Mouse (Mus musculus): ENCODE measurements around the gene Fam178b. TPM values are rescaled to one million over a fixed set of nuclear protein-coding genes. Genes with fewer than 3 reads are reported as not detected.
"Not testable (repeated sequence)": the region's sequence is repeated elsewhere in the genome, so short reads cannot be mapped to it uniquely, and the experiment has no call there.

Fam178b gene
- total RNA-seq, 4 experiments from 2014 or later, result 0.46 TPM; not detected in 3

GRCm38 (mm10) chr1:36672648-36673350, 10.2 kb downstream of the Fam178b start:
- DNase-seq (ENCODE audit: low spot score in 2 of 2), result no peak

GRCm38 (mm10) chr1:36671260-36671659, 11.7 kb downstream of the Fam178b start:
- DNase-seq (ENCODE audit: low spot score in 2 of 2), result no peak

GRCm38 (mm10) chr1:36670256-36670655, 12.7 kb downstream of the Fam178b start:
- DNase-seq (ENCODE audit: low spot score in 2 of 2), result no peak

GRCm38 (mm10) chr1:36668007-36668406, 15.0 kb downstream of the Fam178b start:
- not testable (repeated sequence) for DNase-seq (ENCODE audit: low spot score in 2 of 2)

GRCm38 (mm10) chr1:36665934-36666333, 17.0 kb downstream of the Fam178b start:
- no peak for DNase-seq (ENCODE audit: low spot score in 2 of 2)

- DNase-seq (ENCODE audit: low spot score in 2 of 2), result no peak
These were observed 17.7 kb downstream of the Fam178b start for GRCm38 (mm10) chr1:36665165-36665723.

GRCm38 (mm10) chr1:36664457-36664856, 18.5 kb downstream of the Fam178b start:
- no peak for DNase-seq (ENCODE audit: low spot score in 2 of 2)

GRCm38 (mm10) chr1:36658621-36659399, 24.2 kb downstream of the Fam178b start:
- no peak for DNase-seq (ENCODE audit: low spot score in 2 of 2)

GRCm38 (mm10) chr1:36657658-36658415, 25.1 kb downstream of the Fam178b start:
- no peak for DNase-seq (ENCODE audit: low spot score in 2 of 2)

- no peak for DNase-seq (ENCODE audit: low spot score in 2 of 2)
These were observed 26.8 kb downstream of the Fam178b start for GRCm38 (mm10) chr1:36656233-36656632.

- no peak for DNase-seq (ENCODE audit: low spot score in 2 of 2)
These were observed 27.9 kb downstream of the Fam178b start for GRCm38 (mm10) chr1:36655039-36655438.

- DNase-seq (ENCODE audit: low spot score in 2 of 2), result no peak
These were observed 35.4 kb downstream of the Fam178b start for GRCm38 (mm10) chr1:36647631-36648030.

- no peak for DNase-seq (ENCODE audit: low spot score in 2 of 2)
These were observed 36.7 kb downstream of the Fam178b start for GRCm38 (mm10) chr1:36646285-36646684.

- no peak for DNase-seq (ENCODE audit: low spot score in 2 of 2)
These were observed 38.4 kb downstream of the Fam178b start for GRCm38 (mm10) chr1:36644615-36645007.

GRCm38 (mm10) chr1:36643957-36644614, 38.9 kb downstream of the Fam178b start:
- no peak for DNase-seq (ENCODE audit: low spot score in 2 of 2)

- DNase-seq (ENCODE audit: low spot score in 2 of 2), result no peak
These were observed 47.0 kb downstream of the Fam178b start for GRCm38 (mm10) chr1:36635826-36636485.

- DNase-seq (ENCODE audit: low spot score in 2 of 2), result peak; percentile 17 to 50
These were observed 48.0 kb downstream of the Fam178b start for GRCm38 (mm10) chr1:36634940-36635339.

GRCm38 (mm10) chr1:36633920-36634319, 49.1 kb downstream of the Fam178b start:
- no peak for DNase-seq (ENCODE audit: low spot score in 2 of 2)

GRCm38 (mm10) chr1:36632846-36633245, 50.1 kb downstream of the Fam178b start:
- DNase-seq (ENCODE audit: low spot score in 2 of 2), result no peak

- peak in 1 of 2 experiments; percentile 23 for DNase-seq (ENCODE audit: low spot score in 2 of 2)
These were observed 50.9 kb downstream of the Fam178b start for GRCm38 (mm10) chr1:36632090-36632489.

- DNase-seq (ENCODE audit: low spot score in 2 of 2), result no peak
These were observed 51.6 kb downstream of the Fam178b start for GRCm38 (mm10) chr1:36631391-36631790.
